Mouse (Mus musculus) limb, embryonic 13.5 days (tissue): Measurements from ENCODE around the gene Cmss1. TPM values are rescaled to one million over a fixed set of nuclear protein-coding genes. Genes with fewer than 3 reads are reported as not detected.

ENCODE experiments used
- ATAC-seq: fragments of 200-750 bp; cut with Nextera tagmentation; 2 replicates; pipeline ENCODE4 v1.8.0; 2017; ENCODE audit warnings: low read depth, moderate number of reproducible peaks, moderate TSS enrichment; ENCODE audit not compliant: low FRiP score
- H3K27ac ChIP-seq: fragments of 300-500 bp; sonication (generic); 2 replicates; pipeline ENCODE4 v1.5.1; 2015; ENCODE audit warnings: inconsistent platforms, mild to moderate bottlenecking, moderate library complexity
- H3K27me3 ChIP-seq: fragments of 300-500 bp; sonication (generic); 2 replicates; pipeline ENCODE4 v1.6.1; 2015; ENCODE audit warnings: mild to moderate bottlenecking, inconsistent platforms
- H3K36me3 ChIP-seq: fragments of 300-500 bp; sonication (generic); 2 replicates; pipeline ENCODE4 v1.6.1; 2015; ENCODE audit warnings: inconsistent platforms, mild to moderate bottlenecking, moderate library complexity
- H3K4me1 ChIP-seq: fragments of 300-500 bp; sonication (generic); 2 replicates; pipeline ENCODE4 v1.6.1; 2015; ENCODE audit warnings: inconsistent platforms
- H3K4me2 ChIP-seq: fragments of 300-500 bp; sonication (generic); replicated peaks from 2 replicates; pipeline ENCODE4 v1.6.1; 2015; ENCODE audit warnings: inconsistent platforms, mild to moderate bottlenecking, moderate library complexity
- H3K4me3 ChIP-seq: fragments of 300-500 bp; sonication (generic); 2 replicates; pipeline ENCODE4 v1.5.1; 2015; ENCODE audit warnings: moderate library complexity, mild to moderate bottlenecking, inconsistent platforms
- H3K9ac ChIP-seq: fragments of 300-500 bp; sonication (generic); 2 replicates; pipeline ENCODE4 v1.6.1; 2015; ENCODE audit warnings: mild to moderate bottlenecking, inconsistent platforms
- H3K9me3 ChIP-seq: fragments of 300-500 bp; sonication (generic); 2 replicates; pipeline ENCODE4 v1.6.1; 2016; ENCODE audit warnings: inconsistent platforms
- WGBS: fragments of 180-500 bp; shearing (Covaris S2); methylation state at CpG from one replicate; pipeline ENCODE4 v1.1.7; 2015; 5-methylcytosine and 5-hydroxymethylcytosine counted together
- polyA plus RNA-seq: library from polyadenylated mRNA; unstranded; fragments of >200 nt; fragmentation: Nextera tagmentation; extraction: Ambion mirVana; gene quantifications from 2 replicates; pipeline ENCODE4 v1.2.1, GENCODE M21; 2015

The Cmss1 gene
- polyA plus RNA-seq, 1 experiment from 2014 or later: 50.6 TPM

DNA sequence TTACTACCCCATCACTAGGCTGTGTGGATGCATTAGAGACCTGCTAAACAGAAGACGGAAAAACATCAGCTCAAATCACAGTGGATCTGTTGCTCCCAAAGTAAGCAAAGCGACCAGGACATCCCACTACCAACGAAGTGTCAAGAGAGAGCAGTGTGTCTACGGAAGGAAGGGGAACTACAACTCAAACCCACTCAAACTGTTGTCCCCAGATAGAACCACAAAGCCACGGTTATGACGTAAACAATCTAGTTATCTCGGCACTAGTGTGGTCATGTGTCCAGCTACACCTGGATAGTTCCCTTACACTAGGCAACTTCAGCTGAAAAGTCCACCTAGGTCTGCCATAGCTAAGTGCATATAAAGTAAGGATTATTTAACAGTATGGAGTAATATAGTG lies 242.2 kb downstream of the Cmss1 start:
- H3K9me3 ChIP-seq: no peaks in the 10 kb centered on the region
- no peak overlapping the region for H3K4me3 ChIP-seq
- no peaks in the 10 kb centered on the region for H3K36me3 ChIP-seq
- H3K4me1 ChIP-seq: peaks cover 43% of the 10 kb centered on the region
- 0 out of 2 replicates have a peak, but pooled peaks cover 2% of the 10 kb centered on the region for H3K27me3 ChIP-seq
- no peak for ATAC-seq
- WGBS: 80% methylated on average over 7 of the region's 7 CpGs
- H3K4me2 ChIP-seq: no peak overlapping the region
- H3K27ac ChIP-seq: no peak overlapping the region
- H3K9ac ChIP-seq: no peak overlapping the region

GRCm38 (mm10) chr16:57362679-57363401 lies 243.8 kb downstream of the Cmss1 start:
- Histone ChIP-seq H3K4me2 (peak overlapping the region; percentile 51), H3K9me3 (no peaks in the 10 kb centered on the region), H3K9ac (peak overlapping the region; percentile 46; the same call in 1 of the 2 replicates), H3K4me1 (peaks cover 37% of the 10 kb centered on the region), H3K36me3 (no peaks in the 10 kb centered on the region), H3K27ac (no peak overlapping the region), H3K27me3 (0 out of 2 replicates have a peak, but pooled peaks cover 2% of the 10 kb centered on the region), H3K4me3 (no peak overlapping the region)
- WGBS: 30% methylated on average over 18 of the region's 18 CpGs
- peak; percentile 78; the same call in 1 of the 2 replicates for ATAC-seq

- Histone ChIP-seq H3K4me1 (peaks cover 19% of the 10 kb centered on the region), H3K4me2 (no peak overlapping the region), H3K9me3 (no peaks in the 10 kb centered on the region), H3K9ac (no peak overlapping the region), H3K27me3 (0 out of 2 replicates have a peak, but pooled peaks cover 2% of the 10 kb centered on the region), H3K36me3 (no peaks in the 10 kb centered on the region), H3K27ac (no peak overlapping the region), H3K4me3 (no peak overlapping the region)
- no peak for ATAC-seq
- 87% methylated on average over 3 of the region's 3 CpGs for WGBS
Measured at GRCm38 (mm10) chr16:57360785-57361184, 245.9 kb downstream of the Cmss1 start.

- 88% methylated on average over 10 of the region's 10 CpGs for WGBS
- Histone ChIP-seq H3K4me2 (no peak overlapping the region), H3K9ac (no peak overlapping the region), H3K4me1 (peaks cover 18% of the 10 kb centered on the region), H3K36me3 (no peaks in the 10 kb centered on the region), H3K27me3 (0 out of 2 replicates have a peak, but pooled peaks cover 2% of the 10 kb centered on the region), H3K9me3 (no peaks in the 10 kb centered on the region), H3K4me3 (no peak overlapping the region), H3K27ac (no peak overlapping the region)
- ATAC-seq: no peak
Measured at GRCm38 (mm10) chr16:57359251-57359650, 247.4 kb downstream of the Cmss1 start.

DNA sequence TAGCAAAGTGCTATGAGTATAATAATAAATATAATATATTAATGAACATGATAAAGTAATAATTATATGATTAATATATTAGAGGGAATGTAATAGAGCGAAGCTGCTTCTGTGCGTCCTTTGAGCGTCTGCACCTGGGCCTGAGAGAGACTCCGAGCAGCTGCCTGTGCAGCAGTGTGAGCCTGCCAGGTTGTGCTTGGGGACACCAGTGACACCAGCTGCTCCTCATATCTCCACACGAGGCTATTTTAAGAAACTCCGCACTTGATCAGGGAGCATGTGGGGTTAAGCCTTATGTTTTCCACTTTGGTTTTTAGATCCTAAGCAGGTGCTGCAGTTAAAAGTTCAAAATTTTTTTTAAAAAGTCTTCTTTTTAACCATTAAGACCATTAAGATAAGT lies 249.7 kb downstream of the Cmss1 start:
- no peak for ATAC-seq
- H3K9ac ChIP-seq: no peak overlapping the region
- no peaks in the 10 kb centered on the region for H3K9me3 ChIP-seq
- H3K27me3 ChIP-seq: no peaks in the 10 kb centered on the region
- no peaks in the 10 kb centered on the region for H3K36me3 ChIP-seq
- no peak overlapping the region for H3K4me2 ChIP-seq
- no peak overlapping the region for H3K4me3 ChIP-seq
- H3K27ac ChIP-seq: no peak overlapping the region
- 81% methylated on average over 6 of the region's 6 CpGs for WGBS
- H3K4me1 ChIP-seq: peaks cover 28% of the 10 kb centered on the region

- no peak overlapping the region for H3K27ac ChIP-seq
- no peak overlapping the region for H3K4me2 ChIP-seq
- H3K9ac ChIP-seq: no peak overlapping the region
- no peaks in the 10 kb centered on the region for H3K27me3 ChIP-seq
- peaks cover 29% of the 10 kb centered on the region for H3K4me1 ChIP-seq
- no peak for ATAC-seq
- 70% methylated on average over 6 of the region's 6 CpGs for WGBS
- H3K36me3 ChIP-seq: no peaks in the 10 kb centered on the region
- no peak overlapping the region for H3K4me3 ChIP-seq
- no peaks in the 10 kb centered on the region for H3K9me3 ChIP-seq
Measured at GRCm38 (mm10) chr16:57356454-57356853, 250.2 kb downstream of the Cmss1 start.

- H3K4me2 ChIP-seq: no peak overlapping the region
- 35% methylated on average over 6 of the region's 6 CpGs for WGBS
- H3K9ac ChIP-seq: no peak overlapping the region
- no peaks in the 10 kb centered on the region for H3K9me3 ChIP-seq
- no peak overlapping the region for H3K27ac ChIP-seq
- no peaks in the 10 kb centered on the region for H3K27me3 ChIP-seq
- no peaks in the 10 kb centered on the region for H3K36me3 ChIP-seq
- peaks cover 38% of the 10 kb centered on the region for H3K4me1 ChIP-seq
- H3K4me3 ChIP-seq: no peak overlapping the region
- ATAC-seq: peak; percentile 62; the same call in 1 of the 2 replicates
Measured at GRCm38 (mm10) chr16:57353932-57354331, 252.7 kb downstream of the Cmss1 start.

- Histone ChIP-seq H3K27ac (peak overlapping the region; percentile 22; the same call in 1 of the 2 replicates), H3K4me3 (no peak overlapping the region), H3K27me3 (no peaks in the 10 kb centered on the region), H3K9me3 (no peaks in the 10 kb centered on the region), H3K4me1 (peaks cover 38% of the 10 kb centered on the region), H3K36me3 (no peaks in the 10 kb centered on the region), H3K9ac (no peak overlapping the region), H3K4me2 (no peak overlapping the region)
- 78% methylated on average over 11 of the region's 11 CpGs for WGBS
- no peak for ATAC-seq
Measured at GRCm38 (mm10) chr16:57353166-57353721, 253.4 kb downstream of the Cmss1 start.

GRCm38 (mm10) chr16:57352751-57353150 lies 253.9 kb downstream of the Cmss1 start, which contains the start of gene Filip1l:
Filip1l (plus strand) TSS chr16:57353093.
- peak within 1 kb of the TSS; percentile 22; the same call in 1 of the 2 replicates for H3K27ac ChIP-seq
- no peak within 1 kb of the TSS for H3K9ac ChIP-seq
- no peaks in the 10 kb centered on the region for H3K27me3 ChIP-seq
- H3K4me1 ChIP-seq: peaks cover 40% of the 10 kb centered on the region
- 67% methylated on average over 6 of the region's 6 CpGs for WGBS
- H3K9me3 ChIP-seq: no peaks in the 10 kb centered on the region
- H3K4me3 ChIP-seq: no peak within 1 kb of the TSS
- H3K36me3 ChIP-seq: no peaks in the 10 kb centered on the region
- no peak for ATAC-seq
- no peak within 1 kb of the TSS for H3K4me2 ChIP-seq

- ATAC-seq: peak; percentile 62; the same call in 1 of the 2 replicates
- H3K4me3 ChIP-seq: no peak overlapping the region
- WGBS: 24% methylated on average over 3 of the region's 3 CpGs
- H3K4me2 ChIP-seq: no peak overlapping the region
- H3K27ac ChIP-seq: no peak overlapping the region
- no peaks in the 10 kb centered on the region for H3K36me3 ChIP-seq
- no peaks in the 10 kb centered on the region for H3K27me3 ChIP-seq
- no peak overlapping the region for H3K9ac ChIP-seq
- H3K9me3 ChIP-seq: no peaks in the 10 kb centered on the region
- peaks cover 45% of the 10 kb centered on the region for H3K4me1 ChIP-seq
Measured at GRCm38 (mm10) chr16:57349689-57350088, 257.0 kb downstream of the Cmss1 start.

- no peak overlapping the region for H3K27ac ChIP-seq
- H3K4me3 ChIP-seq: no peak overlapping the region
- peaks cover 39% of the 10 kb centered on the region for H3K4me1 ChIP-seq
- no peaks in the 10 kb centered on the region for H3K36me3 ChIP-seq
- H3K4me2 ChIP-seq: no peak overlapping the region
- H3K9me3 ChIP-seq: no peaks in the 10 kb centered on the region
- no peak overlapping the region for H3K9ac ChIP-seq
- ATAC-seq: no peak
- WGBS: 75% methylated on average over 3 of the region's 3 CpGs
- H3K27me3 ChIP-seq: no peaks in the 10 kb centered on the region
Measured at GRCm38 (mm10) chr16:57349039-57349438, 257.6 kb downstream of the Cmss1 start.

DNA sequence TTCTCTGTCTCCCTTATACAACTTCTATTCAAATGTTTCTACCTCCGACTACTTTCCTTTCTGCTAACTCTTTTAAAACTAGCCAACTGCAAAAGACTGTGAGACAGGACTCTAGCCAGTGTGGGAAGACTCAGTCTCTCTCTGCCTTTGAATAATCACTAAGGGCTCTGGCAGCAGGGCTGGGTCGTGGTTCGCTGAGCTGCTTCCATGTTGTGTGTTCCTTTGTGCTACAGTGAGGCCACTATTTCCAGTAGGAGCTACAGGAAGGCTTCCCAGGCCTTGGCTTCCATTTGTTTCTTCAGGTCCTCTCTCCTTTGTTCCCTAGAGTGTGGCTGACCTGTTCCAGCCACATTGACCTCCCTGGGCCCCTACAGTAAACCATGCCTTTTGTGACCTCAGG lies 260.4 kb downstream of the Cmss1 start:
- Histone ChIP-seq H3K4me3 (no peak overlapping the region), H3K4me2 (no peak overlapping the region), H3K27ac (no peak overlapping the region; the same call in 1 of the 2 replicates), H3K36me3 (no peaks in the 10 kb centered on the region), H3K4me1 (peaks cover 18% of the 10 kb centered on the region), H3K9ac (no peak overlapping the region), H3K9me3 (no peaks in the 10 kb centered on the region), H3K27me3 (no peaks in the 10 kb centered on the region)
- 90% methylated on average over 3 of the region's 3 CpGs for WGBS
- ATAC-seq: no peak
